Mouse (Mus musculus): ENCODE measurements around the gene Med8.

DNA sequence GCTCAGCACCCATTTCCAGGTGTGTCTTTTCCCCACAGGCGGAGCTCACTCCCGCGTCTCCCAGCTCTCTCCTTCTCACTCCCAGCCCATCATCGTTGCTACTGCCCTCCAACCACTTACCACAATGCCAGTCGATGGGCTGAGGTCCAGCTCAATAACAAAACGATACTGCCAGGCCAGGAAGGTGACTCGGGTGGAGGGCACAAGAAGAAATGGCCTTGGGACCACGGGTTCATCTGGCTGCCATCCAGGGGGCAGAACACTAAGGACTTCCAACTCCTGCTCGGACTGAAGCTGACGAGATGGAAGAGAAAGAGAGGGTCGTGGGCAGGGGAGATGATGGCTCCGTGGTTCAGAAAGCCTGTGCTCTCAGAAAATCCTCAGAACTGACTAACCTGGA, 6.4 kb upstream of the Med8 start:
- TF ChIP-seq CTCF (IDR thresholded peaks at IDR 0.05; ENCODE audit: control insufficient read depth, insufficient read depth, low read length) (no peak), POLR2A (IDR thresholded peaks at IDR 0.05; ENCODE audit: borderline replicate concordance, control insufficient read depth, low read depth, low read length) (no peak)
